Mouse (Mus musculus): ENCODE data around the gene Rpl32.

- TF ChIP-seq ZNF384 (IDR thresholded peaks at IDR 0.05; ENCODE audit: low read depth, low read length), result peak; percentile 74
- no peak for TF ChIP-seq HCFC1 (IDR thresholded peaks at IDR 0.05; ENCODE audit: borderline replicate concordance, insufficient read depth, low read length)
- TF ChIP-seq CHD2 (IDR thresholded peaks at IDR 0.05; ENCODE audit: low read depth, low read length), result peak; percentile 39; the same call in 1 of the 2 replicates
- TF ChIP-seq MAFK (IDR thresholded peaks at IDR 0.05; ENCODE audit: insufficient read depth, low read depth, low read length), result no peak
Observed at GRCm38 (mm10) chr6:115803541-115804382, 4.8 kb downstream of the Rpl32 start.

Data from ES-E14 (cell line).